Mouse (Mus musculus) spleen, adult 18-20 months (tissue): ENCODE results near the gene Patj.

Experiments used
- DNase-seq, 2 experiments: peaks; one replicate each; pipeline ENCODE4 v3.0.0; 2022; ENCODE audit warnings: mixed read lengths in 2 of 2

Patj gene

DNA sequence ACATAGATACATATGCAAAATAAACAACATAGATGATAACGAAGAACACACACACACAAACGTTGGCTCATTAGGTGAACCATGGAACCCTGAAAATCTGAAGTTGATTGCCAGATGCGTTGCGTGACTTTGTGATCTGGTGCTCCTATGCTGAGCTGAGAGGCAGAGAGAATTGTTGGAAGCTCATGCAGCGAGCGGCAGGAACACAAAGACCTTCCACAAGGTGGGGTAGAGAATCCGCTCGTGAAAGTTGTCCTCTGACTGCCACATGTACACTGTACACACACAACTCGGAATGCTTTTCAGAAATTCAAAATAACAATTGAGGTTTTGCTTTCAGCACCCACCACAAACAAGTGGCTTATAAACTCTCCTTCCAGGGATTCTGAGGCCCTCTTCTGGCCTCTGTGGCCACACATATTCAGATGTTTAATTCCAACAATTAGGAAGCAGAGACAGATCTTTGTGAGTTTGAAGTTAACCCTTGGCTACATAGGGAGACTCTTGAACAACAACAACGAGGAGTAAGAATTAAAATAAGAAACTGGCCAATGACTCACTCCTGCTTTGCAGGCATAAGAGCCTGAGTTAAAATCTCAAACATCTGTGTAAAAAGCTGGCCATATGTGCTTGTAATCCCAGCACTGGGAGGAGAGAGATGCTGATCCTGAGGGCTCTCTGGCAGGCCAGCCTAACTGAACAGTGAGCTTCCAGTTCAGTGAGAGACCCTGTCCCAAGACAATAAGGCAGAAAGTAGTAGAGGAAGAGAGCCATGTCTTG lies 116.6 kb downstream of the Patj start:
- DNase-seq: no peak

DNA sequence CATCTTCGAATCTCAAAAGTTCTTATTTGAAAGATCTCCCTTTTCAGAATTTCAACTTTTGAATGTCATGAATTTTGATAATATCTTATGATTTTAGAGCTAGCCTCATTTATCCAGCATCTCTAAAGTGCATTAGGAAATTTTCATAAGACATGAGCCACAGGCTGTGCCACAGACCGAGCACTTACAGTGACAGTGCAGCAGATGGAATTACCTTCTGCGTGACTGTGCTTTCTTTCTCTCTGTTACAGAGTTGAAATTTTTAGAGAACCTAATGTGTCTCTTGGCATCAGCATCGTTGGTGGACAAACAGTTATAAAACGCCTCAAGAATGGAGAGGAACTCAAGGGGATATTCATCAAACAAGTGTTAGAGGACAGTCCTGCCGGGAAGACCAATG lies 124.9 kb downstream of the Patj start:
- no peak for DNase-seq

DNA sequence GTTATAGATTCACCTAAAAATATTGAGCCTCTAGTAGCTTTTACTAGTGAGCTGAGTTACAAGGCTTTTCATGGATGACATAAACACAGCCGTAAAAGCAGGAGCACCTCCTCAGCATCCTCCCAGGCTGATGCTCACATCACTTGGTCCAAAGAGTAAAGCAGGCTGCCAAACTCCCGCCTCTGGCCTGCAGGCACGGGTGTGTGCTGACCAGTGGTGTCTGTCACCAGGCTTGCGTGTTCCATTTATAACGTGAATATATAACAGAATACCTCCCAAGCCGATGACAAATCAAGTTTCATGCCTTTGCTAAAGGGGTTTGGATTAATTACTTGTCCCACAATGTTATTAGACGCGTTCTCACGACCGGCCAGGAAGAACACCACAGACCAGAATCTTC lies 128.9 kb downstream of the Patj start:
- no peak for DNase-seq

DNA sequence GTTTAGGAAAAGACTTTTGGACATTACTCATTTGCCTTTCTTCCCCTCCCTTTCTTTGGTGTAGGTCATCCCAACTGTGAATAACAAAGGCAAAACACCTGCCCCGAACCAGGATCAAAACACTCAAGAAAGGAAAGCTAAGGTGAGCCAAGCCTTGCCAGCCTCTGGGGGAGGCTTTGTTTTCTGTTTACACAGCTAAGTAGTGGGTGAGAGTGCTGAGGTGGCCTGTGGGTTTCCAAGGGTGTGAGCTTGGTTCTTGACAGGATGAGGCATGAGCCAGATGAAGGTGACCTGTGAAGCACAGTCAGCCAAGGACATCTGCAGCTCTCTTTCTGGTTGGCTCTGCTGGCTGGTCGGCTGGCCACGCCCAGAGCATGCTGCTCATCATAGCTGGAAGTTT lies 139.9 kb downstream of the Patj start:
- DNase-seq: no peak

DNA sequence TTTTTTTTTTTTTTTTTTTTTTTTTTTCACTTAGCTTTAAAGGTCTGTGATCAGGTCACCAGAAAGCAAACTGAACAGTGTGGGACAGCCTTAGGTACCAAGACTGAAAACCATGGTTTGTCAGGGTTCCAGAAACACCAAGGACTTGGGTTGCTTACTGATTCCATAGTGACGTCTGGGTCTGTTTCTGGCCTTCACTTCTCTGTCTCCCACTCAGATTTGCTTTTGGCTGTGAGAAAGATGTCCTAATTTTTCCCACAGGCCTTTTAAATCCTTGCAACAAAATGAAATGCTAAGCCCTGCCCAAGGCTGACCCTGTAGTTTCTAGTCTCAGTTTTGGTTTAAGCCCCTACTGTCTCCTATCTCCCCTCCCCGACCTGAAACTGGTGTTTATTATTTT lies 146.0 kb downstream of the Patj start:
- DNase-seq: no peak

DNA sequence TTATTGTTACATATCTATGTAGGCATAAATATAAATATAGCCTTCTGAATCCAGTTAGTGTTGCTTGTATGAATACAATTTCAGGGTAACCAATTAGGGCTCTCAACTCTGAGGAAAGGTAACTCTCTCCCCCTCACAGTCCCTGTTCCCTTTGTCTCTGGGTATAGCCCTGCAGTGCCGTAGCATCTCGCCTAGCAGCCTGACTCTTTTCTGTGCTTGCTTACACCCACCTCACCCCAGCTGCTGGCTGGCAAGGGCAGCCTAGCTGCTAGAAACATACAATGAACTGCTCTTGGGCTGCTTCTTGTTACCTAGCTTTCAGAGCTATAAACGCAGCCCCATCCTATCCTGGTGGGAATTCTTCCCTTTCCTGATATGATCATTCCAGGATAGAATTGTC lies 147.4 kb downstream of the Patj start:
- DNase-seq: no peak

DNA sequence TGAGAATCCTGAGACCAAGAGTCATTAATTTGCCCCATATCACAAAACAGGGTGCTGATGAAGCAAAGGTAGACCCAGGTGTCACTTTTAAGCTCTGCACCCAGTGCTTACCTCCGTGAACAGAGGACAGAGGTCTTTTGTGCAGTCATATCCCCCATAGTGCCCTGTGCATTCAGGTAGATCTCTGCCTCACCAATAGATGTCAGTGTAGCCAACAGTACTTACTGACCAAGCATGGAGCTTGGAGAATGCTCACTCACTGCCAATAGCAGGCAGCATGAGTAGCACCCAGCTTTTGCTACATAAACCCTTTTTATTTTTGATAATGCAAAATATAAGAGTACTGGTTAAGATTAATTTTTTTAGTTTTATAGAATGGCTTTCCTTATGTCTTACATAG lies 149.8 kb downstream of the Patj start:
- DNase-seq: no peak

DNA sequence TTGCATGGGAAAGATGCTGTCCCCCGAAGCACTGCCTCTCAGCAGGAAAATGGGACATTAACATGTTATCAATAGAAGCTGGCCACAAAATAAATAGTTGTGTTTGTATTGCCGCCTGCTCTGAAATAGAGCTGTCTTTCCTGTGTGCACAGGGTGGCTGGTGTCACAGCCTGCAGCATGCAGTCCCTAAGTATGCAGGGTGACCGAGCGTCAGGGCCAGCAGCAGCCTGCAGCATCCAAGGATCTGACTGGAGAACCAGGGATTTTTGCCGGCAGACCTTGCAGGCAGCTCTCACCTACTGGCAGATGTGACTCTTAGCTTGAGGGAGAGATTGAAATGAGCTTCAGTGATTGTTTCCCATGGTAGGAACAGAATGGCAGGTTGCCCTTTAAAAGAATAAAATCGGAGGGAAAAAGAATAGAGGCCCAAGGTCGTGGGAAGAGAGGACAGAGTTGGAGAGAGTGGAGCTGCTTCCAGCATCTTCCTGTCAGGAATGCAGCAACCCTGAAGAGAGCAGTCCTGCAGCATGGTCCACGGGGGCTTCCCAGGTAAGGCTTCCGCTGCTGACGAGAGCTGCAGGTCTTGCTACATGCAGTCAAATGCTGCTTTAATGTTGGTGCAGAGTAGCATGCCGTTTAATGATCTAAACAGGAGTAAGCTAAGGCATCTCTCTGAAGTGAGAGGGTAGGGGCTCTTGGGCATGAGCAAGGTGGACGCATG lies 151.0 kb downstream of the Patj start:
- DNase-seq: no peak

DNA sequence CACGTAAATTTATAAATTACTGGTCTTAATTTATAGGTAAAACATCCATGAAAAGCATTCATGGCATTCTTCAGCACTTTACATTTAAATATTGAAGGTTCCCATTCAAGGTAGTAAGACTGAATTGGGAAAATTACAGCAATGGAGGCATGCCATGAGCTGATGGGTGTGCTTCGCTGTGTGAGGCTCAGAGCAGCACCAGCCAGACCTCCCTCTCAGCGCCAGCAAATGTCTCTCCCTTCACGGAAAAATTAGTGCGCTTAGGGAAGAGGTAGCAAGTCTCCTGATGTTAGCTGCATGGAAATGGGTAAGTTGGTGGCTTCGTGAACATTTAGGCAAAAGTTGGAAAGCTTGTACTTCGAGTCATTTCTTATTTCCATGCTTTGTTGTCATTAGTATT lies 153.9 kb downstream of the Patj start:
- DNase-seq: no peak

DNA sequence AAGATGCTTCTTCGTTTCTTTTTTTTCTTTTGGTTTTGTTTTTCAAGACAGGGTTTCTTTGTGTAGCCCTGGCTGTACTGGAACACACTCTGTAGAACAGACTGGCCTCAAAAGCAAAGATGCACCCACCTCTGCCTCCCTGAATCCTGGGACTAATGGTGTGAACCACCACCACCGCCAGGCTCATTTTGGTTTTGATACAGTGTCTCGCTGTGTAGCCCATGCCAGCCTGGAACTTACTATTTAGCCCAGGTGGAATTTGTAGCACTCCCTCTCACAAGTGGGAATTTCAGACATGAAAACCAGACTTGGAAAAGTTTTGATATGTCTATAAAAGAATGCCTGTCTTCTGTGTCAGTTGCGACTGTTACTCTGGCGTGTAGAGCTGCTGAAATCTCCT lies 154.5 kb downstream of the Patj start:
- DNase-seq: no peak

DNA sequence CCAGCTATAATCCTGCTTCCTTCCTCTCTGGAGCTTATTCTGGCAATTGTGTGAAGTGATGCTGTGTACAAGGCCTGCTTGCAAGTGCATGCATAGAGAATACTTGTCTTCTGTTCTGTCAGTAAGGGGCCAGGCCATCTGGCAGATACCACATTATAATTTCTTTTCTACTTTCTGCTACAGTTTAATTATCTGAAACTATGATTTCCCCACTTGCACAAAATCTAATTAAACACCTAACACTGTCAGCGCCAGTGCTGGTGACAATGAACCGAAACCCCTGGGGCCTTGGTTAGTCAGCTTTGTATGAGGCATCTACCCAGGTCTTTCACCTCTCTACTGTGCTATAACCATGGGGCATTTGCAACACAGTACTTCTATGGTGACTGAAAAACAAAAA lies 160.1 kb downstream of the Patj start:
- DNase-seq: no peak

DNA sequence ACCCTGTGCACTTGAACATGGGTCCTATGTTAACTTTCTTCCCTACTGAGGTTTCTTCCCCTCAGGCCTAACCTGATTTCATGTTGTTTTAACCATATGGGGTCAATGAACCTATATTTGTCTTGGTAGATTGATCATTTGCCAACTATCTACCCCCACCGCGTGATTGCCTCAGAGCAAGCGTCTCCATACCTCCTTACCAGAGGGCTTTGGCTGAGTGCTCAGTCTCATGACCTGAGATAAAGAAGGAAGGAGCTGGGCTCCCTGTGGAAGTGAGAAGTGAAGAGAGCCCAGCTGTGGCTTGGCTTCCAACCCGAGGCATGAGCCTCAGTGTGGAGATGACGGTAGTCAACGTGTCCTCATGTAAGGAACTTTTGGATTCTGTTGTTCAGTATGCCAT lies 160.9 kb downstream of the Patj start:
- no peak for DNase-seq

DNA sequence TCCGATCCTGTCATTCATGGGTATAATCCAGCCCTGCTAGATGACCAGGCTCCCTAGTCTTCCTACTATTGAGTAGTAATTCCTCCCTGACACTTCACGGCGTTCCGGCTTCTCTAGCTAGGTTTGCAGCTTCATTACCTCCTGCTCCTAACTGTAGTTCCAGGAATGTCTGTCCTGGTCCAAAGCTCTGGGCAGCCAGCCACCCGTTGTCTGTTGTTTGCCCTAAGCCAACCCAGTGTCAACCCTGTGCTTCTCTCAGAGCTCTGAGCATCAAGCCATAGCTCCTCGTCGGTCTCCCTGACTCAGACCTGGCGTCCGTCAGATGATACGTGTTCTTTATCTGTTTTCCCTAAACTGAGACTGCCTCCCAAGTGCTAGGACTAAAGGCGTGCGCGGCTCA lies 161.6 kb downstream of the Patj start:
- no peak for DNase-seq

DNA sequence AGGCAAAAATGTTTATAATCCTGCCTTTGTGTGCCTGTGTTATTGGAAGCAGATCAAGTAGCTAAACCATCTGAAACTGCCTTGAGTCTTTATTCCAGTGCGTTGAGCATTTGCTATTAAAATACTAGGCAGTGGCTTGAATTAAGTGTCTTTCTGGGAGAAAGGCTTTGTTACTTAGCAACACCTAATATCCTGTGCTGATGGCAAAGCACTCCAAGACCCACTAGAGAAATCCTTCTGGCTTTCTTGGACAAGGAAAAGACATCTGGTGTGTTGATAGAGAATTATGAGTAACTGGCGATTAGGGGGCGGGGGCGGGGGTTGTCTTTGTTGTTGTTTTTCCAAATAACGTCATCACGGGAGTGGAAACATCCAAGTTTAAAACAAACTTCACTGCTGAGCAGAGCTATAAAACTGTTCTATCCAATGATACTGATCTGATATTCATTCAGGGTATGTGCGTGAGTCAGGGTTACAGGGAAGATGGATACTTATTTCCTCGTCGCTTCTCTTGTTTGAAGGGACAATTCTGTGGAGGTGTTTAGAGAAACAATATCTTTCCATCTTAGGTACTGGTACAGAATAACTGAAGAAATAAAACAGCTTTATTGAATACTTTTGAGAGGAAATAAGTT lies 164.7 kb downstream of the Patj start:
- DNase-seq: no peak

DNA sequence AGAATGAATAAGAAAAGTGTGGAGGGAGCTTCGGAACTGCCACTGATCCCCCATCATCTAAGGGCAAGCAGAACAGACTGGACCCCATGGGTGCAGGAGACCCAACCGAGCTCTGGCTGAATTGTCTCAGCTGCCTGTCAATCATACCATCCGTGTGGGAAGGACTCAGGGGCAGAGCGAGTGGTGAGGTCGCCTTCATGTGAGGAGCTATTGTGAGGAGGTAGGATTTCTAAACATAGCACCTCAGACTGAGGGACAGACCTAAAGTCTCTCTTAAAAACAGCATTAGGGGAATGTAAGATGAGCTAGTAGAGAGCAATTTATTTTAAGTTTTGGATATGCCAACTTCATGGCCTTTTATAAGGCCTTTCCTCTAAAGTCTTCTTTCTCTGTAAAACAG lies 167.5 kb downstream of the Patj start:
- DNase-seq: no peak

DNA sequence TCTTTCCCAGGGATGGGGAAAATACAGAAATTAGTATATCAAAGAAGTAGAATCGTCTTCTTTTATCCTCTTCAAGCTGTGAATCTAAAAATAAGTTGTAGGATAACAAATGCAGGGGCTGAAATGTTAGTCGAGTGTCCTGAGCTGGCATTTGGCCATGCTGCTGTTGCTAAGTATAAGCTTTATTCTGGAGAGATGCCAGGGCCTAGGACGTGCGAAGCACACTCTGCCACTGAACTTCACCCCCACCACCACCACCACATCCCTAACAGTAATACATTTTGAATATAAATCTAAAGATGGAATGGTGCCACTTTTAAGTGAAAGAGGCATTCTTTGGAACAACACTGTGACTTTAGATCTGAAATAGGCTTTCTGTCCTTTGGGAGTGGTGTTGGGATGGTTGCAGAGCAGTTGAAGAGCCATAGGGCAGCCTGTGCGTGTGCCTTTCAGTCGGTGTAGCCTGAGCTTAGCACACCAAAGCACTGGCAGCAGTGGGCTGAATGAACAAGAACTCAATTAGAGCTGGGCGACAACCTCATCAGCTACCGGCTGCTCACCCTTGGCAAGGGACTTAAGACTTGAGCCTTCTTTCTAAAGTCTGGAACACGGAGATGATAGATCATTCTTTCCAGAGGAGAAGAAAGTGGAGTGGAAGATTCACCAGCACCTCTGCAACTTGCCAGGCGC lies 168.1 kb downstream of the Patj start:
- DNase-seq: no peak

DNA sequence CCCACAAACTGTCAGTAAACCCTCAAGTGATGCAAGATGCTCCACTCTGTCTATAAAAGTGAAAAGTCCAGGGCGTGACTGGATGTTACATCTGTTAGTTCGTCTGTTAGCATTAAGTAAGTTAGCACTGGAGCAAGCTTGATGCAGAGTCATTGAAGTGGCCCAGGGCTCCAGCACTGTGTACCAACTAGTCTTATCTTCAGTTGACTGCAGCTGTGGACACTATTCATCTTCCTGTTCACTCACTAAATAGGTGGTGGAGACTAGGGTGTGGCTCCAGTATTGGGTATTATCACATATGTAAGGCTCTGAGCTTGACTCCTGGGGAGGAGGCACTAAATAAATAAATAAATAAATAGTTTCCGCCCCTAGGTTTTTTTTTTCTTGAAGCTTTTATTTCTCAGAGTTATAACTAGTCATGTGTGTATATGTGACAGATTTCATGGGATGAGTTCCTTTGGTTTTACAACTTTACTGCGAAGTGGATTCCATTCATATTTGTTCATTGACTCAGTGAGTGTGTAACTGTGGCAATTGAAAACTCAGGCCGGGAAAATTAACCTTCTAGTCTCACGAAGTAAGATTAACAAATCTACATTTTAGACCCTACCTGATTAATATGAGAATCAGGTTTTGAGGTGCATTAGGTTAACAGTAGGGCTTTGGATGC lies 168.7 kb downstream of the Patj start:
- no peak for DNase-seq

DNA sequence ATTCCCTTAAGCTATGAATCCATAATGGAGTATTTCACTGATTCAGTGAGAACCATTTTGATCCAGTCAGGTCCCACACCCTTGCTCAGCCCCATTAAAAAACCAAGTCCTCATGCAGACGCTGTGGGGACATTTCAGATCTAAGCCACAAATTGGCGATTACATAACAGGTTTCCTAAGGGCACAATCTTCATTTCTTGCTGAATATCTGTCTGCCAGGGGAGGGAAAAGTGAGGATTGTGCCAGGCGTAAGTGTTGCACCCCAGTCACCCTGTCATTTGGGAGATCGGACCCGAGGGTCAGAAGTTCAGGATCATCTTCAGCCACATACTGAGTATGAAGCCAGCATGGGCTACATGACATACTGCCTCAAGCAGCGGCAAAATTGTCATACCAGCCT lies 171.2 kb downstream of the Patj start:
- no peak for DNase-seq

DNA sequence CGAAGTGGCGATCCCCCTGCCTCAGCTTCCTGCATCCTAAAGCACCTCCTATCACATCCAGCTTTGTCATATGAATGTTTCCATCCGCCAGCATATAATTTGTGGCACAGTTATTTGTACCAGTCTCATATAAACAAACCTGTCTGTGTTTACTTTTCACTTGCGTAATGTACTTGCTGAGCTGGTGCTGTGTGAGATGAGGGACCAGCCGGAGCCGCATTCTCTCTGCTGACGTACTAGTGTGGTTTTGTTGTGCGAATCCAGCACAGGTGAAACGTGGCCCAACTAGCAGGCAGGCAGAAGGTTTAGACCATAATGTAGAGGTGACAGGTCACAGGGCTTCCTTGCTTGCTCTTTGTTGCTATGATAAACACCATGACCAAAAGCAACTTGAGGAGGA lies 171.9 kb downstream of the Patj start:
- no peak for DNase-seq

DNA sequence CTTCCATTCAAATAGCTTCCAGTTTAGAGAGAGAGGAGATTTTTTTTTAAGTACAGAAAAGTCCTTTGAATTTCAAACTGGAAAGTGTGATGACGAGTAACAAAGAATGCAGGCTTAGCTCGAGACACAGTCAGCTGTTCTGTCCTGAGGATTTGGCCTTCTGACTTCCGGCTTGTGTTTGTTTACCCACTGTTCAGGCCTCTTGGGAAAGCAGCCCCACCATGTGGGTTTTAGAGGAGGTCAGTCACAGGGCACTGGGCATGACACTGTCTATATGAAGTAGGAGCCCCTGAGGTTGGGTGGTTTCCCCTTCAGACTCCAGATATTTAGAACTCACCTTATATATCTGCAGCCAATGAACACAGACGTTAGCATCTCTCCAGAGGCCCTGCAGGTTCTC lies 174.3 kb downstream of the Patj start:
- no peak for DNase-seq

DNA sequence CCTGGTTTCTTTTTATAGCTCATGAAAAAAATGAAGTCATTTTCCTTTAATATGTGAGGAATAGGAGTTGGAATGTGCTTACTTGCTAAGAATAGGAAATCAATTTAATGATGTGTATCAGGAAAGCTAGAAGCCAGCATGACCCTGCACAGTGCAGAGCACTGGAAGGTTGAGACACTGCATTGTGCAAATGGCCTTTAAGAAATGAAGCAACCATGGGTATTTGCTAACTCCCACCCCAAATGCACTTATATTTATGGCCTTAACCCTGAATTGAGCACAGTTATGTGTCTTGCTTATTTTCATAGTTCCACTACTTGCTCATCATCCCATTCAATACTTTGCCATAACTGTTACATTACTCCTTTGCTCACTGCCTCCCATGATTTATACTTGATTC lies 181.7 kb downstream of the Patj start:
- DNase-seq: no peak

DNA sequence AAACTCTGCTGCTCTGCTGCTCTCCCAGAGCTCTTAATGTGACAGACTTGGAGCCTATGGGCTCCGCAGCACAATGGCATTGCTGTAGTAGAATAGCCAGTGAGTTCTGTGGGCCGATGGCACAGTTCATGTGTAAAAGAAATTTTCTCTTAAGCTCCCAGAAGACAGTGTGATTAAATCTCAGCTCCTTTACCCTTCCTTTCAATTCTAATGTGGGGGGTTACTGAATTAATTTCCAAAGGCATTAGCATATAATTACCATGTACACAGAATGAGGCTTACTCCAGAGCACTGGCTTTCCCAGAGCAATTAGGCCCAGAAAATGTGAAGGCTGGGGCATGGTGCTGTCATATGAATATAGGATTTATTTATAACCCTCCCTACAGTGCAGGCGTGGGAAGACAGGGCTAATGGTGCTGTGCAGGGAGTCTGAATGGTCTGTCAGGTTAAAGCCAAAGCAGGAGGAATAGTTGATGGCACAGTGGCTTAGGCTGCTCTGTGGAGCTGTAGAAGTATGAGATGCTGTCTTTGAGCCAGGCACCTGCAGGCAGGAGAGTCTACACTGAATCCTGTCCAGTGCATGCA lies 182.5 kb downstream of the Patj start:
- DNase-seq: no peak

DNA sequence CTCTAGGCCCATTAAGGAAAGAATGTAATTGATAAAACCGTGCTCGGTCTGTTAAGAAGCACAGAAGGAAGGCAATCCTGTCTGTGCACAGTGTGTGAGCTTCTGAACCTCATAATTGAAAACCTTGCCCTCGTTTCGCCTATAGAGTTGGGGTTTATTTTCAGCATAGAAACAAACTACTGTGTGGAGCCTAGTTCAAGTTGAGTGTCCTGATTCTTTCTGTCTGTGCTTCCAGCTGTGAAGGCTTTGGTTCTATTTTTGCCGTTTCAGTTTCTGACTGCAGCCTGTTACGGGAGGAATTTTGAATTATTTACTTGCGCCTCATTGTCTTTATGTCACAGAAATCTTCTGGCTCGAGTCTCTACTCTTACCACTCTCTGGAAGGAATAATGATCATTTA lies 185.9 kb downstream of the Patj start:
- DNase-seq: no peak
